Mouse (Mus musculus): ENCODE data around the gene Wwox. TPM values are rescaled to one million over a fixed set of nuclear protein-coding genes. Genes with fewer than 3 reads are reported as not detected.

Gene Wwox
- polyA plus RNA-seq, 1 experiment from 2014 or later, result 14.3 TPM

GRCm38 (mm10) chr8:114779002-114779401, 339.5 kb downstream of the Wwox start:
- WGBS, result 89% methylated on average over 9 of the region's 9 CpGs
- ATAC-seq (ENCODE audit: low FRiP score), result no peak
- peaks cover 13% of the 10 kb centered on the region for H3K27me3 ChIP-seq
- no peaks in the 10 kb centered on the region for H3K36me3 ChIP-seq (replicated peaks)
- no peak overlapping the region for H3K9ac ChIP-seq
- H3K4me1 ChIP-seq, result peaks cover 22% of the 10 kb centered on the region
- H3K4me3 ChIP-seq (replicated peaks), result no peak overlapping the region
- H3K27ac ChIP-seq, result no peak overlapping the region
- no peak overlapping the region for H3K4me2 ChIP-seq
- H3K9me3 ChIP-seq, result no peaks in the 10 kb centered on the region

GRCm38 (mm10) chr8:114783321-114783720, 343.9 kb downstream of the Wwox start:
- no peak for ATAC-seq (ENCODE audit: low FRiP score)
- H3K9ac ChIP-seq, result no peak overlapping the region
- H3K27me3 ChIP-seq, result peaks cover 6% of the 10 kb centered on the region
- H3K4me1 ChIP-seq, result no peaks in the 10 kb centered on the region
- H3K9me3 ChIP-seq, result no peaks in the 10 kb centered on the region
- H3K4me2 ChIP-seq, result no peak overlapping the region
- H3K27ac ChIP-seq, result no peak overlapping the region
- H3K36me3 ChIP-seq (replicated peaks), result no peaks in the 10 kb centered on the region
- WGBS, result 88% methylated on average over 8 of the region's 8 CpGs
- no peak overlapping the region for H3K4me3 ChIP-seq (replicated peaks)

GRCm38 (mm10) chr8:114785834-114786233, 346.4 kb downstream of the Wwox start:
- Histone ChIP-seq H3K9ac (no peak overlapping the region), H3K27me3 (peaks cover 6% of the 10 kb centered on the region), H3K27ac (no peak overlapping the region), H3K9me3 (no peaks in the 10 kb centered on the region), H3K36me3 (replicated peaks) (no peaks in the 10 kb centered on the region), H3K4me3 (replicated peaks) (no peak overlapping the region), H3K4me2 (no peak overlapping the region), H3K4me1 (no peaks in the 10 kb centered on the region)
- no peak for ATAC-seq (ENCODE audit: low FRiP score)
- 92% methylated on average over 11 of the region's 11 CpGs for WGBS

GRCm38 (mm10) chr8:114789616-114790015, 350.2 kb downstream of the Wwox start:
- no peaks in the 10 kb centered on the region for H3K27me3 ChIP-seq
- H3K4me3 ChIP-seq (replicated peaks), result no peak overlapping the region
- no peak overlapping the region for H3K4me2 ChIP-seq
- no peaks in the 10 kb centered on the region for H3K9me3 ChIP-seq
- no peak overlapping the region for H3K27ac ChIP-seq
- no peak for ATAC-seq (ENCODE audit: low FRiP score)
- H3K4me1 ChIP-seq, result no peaks in the 10 kb centered on the region
- no peak overlapping the region for H3K9ac ChIP-seq
- H3K36me3 ChIP-seq (replicated peaks), result no peaks in the 10 kb centered on the region
- 97% methylated on average over 7 of the region's 7 CpGs for WGBS

- H3K4me2 ChIP-seq, result no peak overlapping the region
- no peaks in the 10 kb centered on the region for H3K27me3 ChIP-seq
- no peaks in the 10 kb centered on the region for H3K4me1 ChIP-seq
- no peak overlapping the region for H3K9ac ChIP-seq
- no peaks in the 10 kb centered on the region for H3K9me3 ChIP-seq
- no peaks in the 10 kb centered on the region for H3K36me3 ChIP-seq (replicated peaks)
- H3K4me3 ChIP-seq (replicated peaks), result no peak overlapping the region
- 88% methylated on average over 7 of the region's 7 CpGs for WGBS
- ATAC-seq (ENCODE audit: low FRiP score), result no peak
- H3K27ac ChIP-seq, result no peak overlapping the region
Measured at GRCm38 (mm10) chr8:114790754-114791153, 351.3 kb downstream of the Wwox start.

GRCm38 (mm10) chr8:114793682-114794081, 354.2 kb downstream of the Wwox start:
- H3K4me3 ChIP-seq (replicated peaks), result no peak overlapping the region
- H3K9me3 ChIP-seq, result no peaks in the 10 kb centered on the region
- H3K9ac ChIP-seq, result no peak overlapping the region
- WGBS, result 92% methylated on average over 9 of the region's 9 CpGs
- no peaks in the 10 kb centered on the region for H3K36me3 ChIP-seq (replicated peaks)
- no peaks in the 10 kb centered on the region for H3K4me1 ChIP-seq
- H3K27ac ChIP-seq, result no peak overlapping the region
- no peak for ATAC-seq (ENCODE audit: low FRiP score)
- H3K4me2 ChIP-seq, result no peak overlapping the region
- no peaks in the 10 kb centered on the region for H3K27me3 ChIP-seq

GRCm38 (mm10) chr8:114801428-114802134, 362.1 kb downstream of the Wwox start:
- H3K27me3 ChIP-seq, result no peaks in the 10 kb centered on the region
- H3K4me2 ChIP-seq, result no peak overlapping the region
- 75% methylated on average over 7 of the region's 7 CpGs for WGBS

GRCm38 (mm10) chr8:114803113-114803512, 363.7 kb downstream of the Wwox start:
- Histone ChIP-seq H3K4me2 (no peak overlapping the region), H3K9ac (no peak overlapping the region), H3K4me1 (peaks cover 7% of the 10 kb centered on the region; the same call in 1 of the 2 replicates), H3K9me3 (no peaks in the 10 kb centered on the region), H3K36me3 (replicated peaks) (no peaks in the 10 kb centered on the region), H3K27ac (no peak overlapping the region), H3K27me3 (no peaks in the 10 kb centered on the region), H3K4me3 (replicated peaks) (no peak overlapping the region)
- 58% methylated on average over 5 of the region's 5 CpGs for WGBS
- ATAC-seq (ENCODE audit: low FRiP score), result no peak

More at GRCm38 (mm10) chr8:114801428-114802134, 362.1 kb downstream of the Wwox start:
- no peak overlapping the region for H3K27ac ChIP-seq
- H3K9ac ChIP-seq, result no peak overlapping the region
- no peaks in the 10 kb centered on the region for H3K9me3 ChIP-seq
- no peaks in the 10 kb centered on the region for H3K36me3 ChIP-seq (replicated peaks)
- no peak overlapping the region for H3K4me3 ChIP-seq (replicated peaks)
- peaks cover 7% of the 10 kb centered on the region; the same call in 1 of the 2 replicates for H3K4me1 ChIP-seq
- ATAC-seq (ENCODE audit: low FRiP score), result no peak

GRCm38 (mm10) chr8:114806826-114807420, 367.5 kb downstream of the Wwox start:
- WGBS, result 93% methylated on average over 9 of the region's 9 CpGs
- Histone ChIP-seq H3K36me3 (replicated peaks) (no peaks in the 10 kb centered on the region), H3K4me2 (no peak overlapping the region), H3K9me3 (0 out of 2 replicates have a peak, but pooled peaks cover 6% of the 10 kb centered on the region), H3K27me3 (peaks cover 3% of the 10 kb centered on the region; the same call in 1 of the 2 replicates), H3K4me1 (no peaks in the 10 kb centered on the region; the same call in 1 of the 2 replicates), H3K27ac (no peak overlapping the region), H3K9ac (no peak overlapping the region), H3K4me3 (replicated peaks) (no peak overlapping the region)
- no peak for ATAC-seq (ENCODE audit: low FRiP score)

- Histone ChIP-seq H3K4me1 (no peaks in the 10 kb centered on the region; the same call in 1 of the 2 replicates), H3K36me3 (replicated peaks) (no peaks in the 10 kb centered on the region), H3K4me2 (no peak overlapping the region), H3K27me3 (peaks cover 3% of the 10 kb centered on the region; the same call in 1 of the 2 replicates), H3K9me3 (0 out of 2 replicates have a peak, but pooled peaks cover 6% of the 10 kb centered on the region), H3K9ac (no peak overlapping the region), H3K4me3 (replicated peaks) (no peak overlapping the region), H3K27ac (no peak overlapping the region)
- ATAC-seq (ENCODE audit: low FRiP score), result no peak
- WGBS, result 55% methylated on average over 22 of the region's 22 CpGs
Measured at GRCm38 (mm10) chr8:114807676-114808426, 368.4 kb downstream of the Wwox start.

GRCm38 (mm10) chr8:114810470-114810869, 371.0 kb downstream of the Wwox start:
- H3K4me3 ChIP-seq (replicated peaks), result no peak overlapping the region
- no peak for ATAC-seq (ENCODE audit: low FRiP score)
- no peak overlapping the region for H3K27ac ChIP-seq
- no peaks in the 10 kb centered on the region for H3K36me3 ChIP-seq (replicated peaks)
- H3K4me1 ChIP-seq, result no peaks in the 10 kb centered on the region; the same call in 1 of the 2 replicates
- no peak overlapping the region for H3K4me2 ChIP-seq
- WGBS, result 91% methylated on average over 5 of the region's 5 CpGs
- 0 out of 2 replicates have a peak, but pooled peaks cover 6% of the 10 kb centered on the region for H3K9me3 ChIP-seq
- H3K27me3 ChIP-seq, result peaks cover 3% of the 10 kb centered on the region; the same call in 1 of the 2 replicates
- H3K9ac ChIP-seq, result no peak overlapping the region

- Histone ChIP-seq H3K27me3 (peaks cover 3% of the 10 kb centered on the region; the same call in 1 of the 2 replicates), H3K9me3 (0 out of 2 replicates have a peak, but pooled peaks cover 6% of the 10 kb centered on the region), H3K27ac (no peak overlapping the region), H3K4me3 (replicated peaks) (no peak overlapping the region), H3K9ac (no peak overlapping the region), H3K4me2 (no peak overlapping the region), H3K36me3 (replicated peaks) (no peaks in the 10 kb centered on the region), H3K4me1 (peaks cover 14% of the 10 kb centered on the region)
- no peak for ATAC-seq (ENCODE audit: low FRiP score)
- 90% methylated on average over 10 of the region's 10 CpGs for WGBS
Measured at GRCm38 (mm10) chr8:114813830-114814229, 374.4 kb downstream of the Wwox start.
